Comparison of ENCODE assay signal across 16 mouse cellular contexts in genomic region chr3:58817337-58817736, GRCm38 (mm10). TPM values are rescaled to one million over a fixed set of nuclear protein-coding genes. Genes with fewer than 3 reads are reported as not detected.
DNase-seq lines count a peak whose midpoint lies in the region; ATAC-seq lines count a peak whose summit lies in the region.
"Had no signal": no experiment of that assay in that cellular context is flagged by ENCODE, and none has a peak within 500 bp of the region (broad histone marks: within the 10 kb centered on the region; RNA-seq: fewer than 3 reads in every experiment).

No protein-coding gene starts in this region.

- DNase-seq in embryonic facial prominence, embryonic 14.5 days (ENCODE audit: low spot score): peak; percentile 23
- no peak for DNase-seq in embryonic facial prominence, embryonic 10.5 days (ENCODE audit: low spot score)
- no peak for DNase-seq in limb, embryonic 10.5 days (ENCODE audit: low spot score)
- DNase-seq in gastrocnemius, postnatal 25 days: peak; percentile 12
- DNase-seq in midbrain, embryonic 14.5 days: peak; percentile 53
- DNase-seq: B cell, adult 2 months; cerebellum, adult 11-12 months; kidney, adult 11 months; right cerebral cortex, postnatal 14 days had no signal

- H3K27me3 ChIP-seq in embryonic facial prominence, embryonic 14.5 days (replicated peaks; ENCODE audit: control insufficient read depth, insufficient read depth, low read length): no peaks in the 10 kb centered on the region
- H3K27me3 ChIP-seq in embryonic facial prominence, embryonic 10.5 days (replicated peaks; ENCODE audit: low read depth, poor library complexity, severe bottlenecking): 0 out of 2 replicates have a peak, but pooled peaks cover 10% of the 10 kb centered on the region
- no peaks in the 10 kb centered on the region; the same call in 1 of the 2 replicates for H3K27me3 ChIP-seq in limb, embryonic 12.5 days
- H3K27me3 ChIP-seq in limb, embryonic 10.5 days (ENCODE audit: low read depth, poor library complexity, severe bottlenecking): no peaks in the 10 kb centered on the region
- H3K27me3 ChIP-seq in midbrain, embryonic 14.5 days (ENCODE audit: control insufficient read depth, insufficient read depth, low read length): peaks cover 22% of the 10 kb centered on the region
- no peaks in the 10 kb centered on the region for H3K27me3 ChIP-seq in liver, embryonic 12.5 days (replicated peaks)

- H3K9me3 ChIP-seq in embryonic facial prominence, embryonic 14.5 days (ENCODE audit: control insufficient read depth, low read length): no peaks in the 10 kb centered on the region
- H3K9me3 ChIP-seq in embryonic facial prominence, embryonic 10.5 days: no peaks in the 10 kb centered on the region
- no peaks in the 10 kb centered on the region for H3K9me3 ChIP-seq in limb, embryonic 12.5 days
- no peaks in the 10 kb centered on the region for H3K9me3 ChIP-seq in limb, embryonic 10.5 days (replicated peaks)
- no peaks in the 10 kb centered on the region for H3K9me3 ChIP-seq in midbrain, embryonic 14.5 days (ENCODE audit: control insufficient read depth, low read length)
- H3K9me3 ChIP-seq in liver, embryonic 12.5 days (replicated peaks): no peaks in the 10 kb centered on the region

- no peaks in the 10 kb centered on the region for H3K36me3 ChIP-seq in embryonic facial prominence, embryonic 14.5 days (ENCODE audit: control insufficient read depth, insufficient read depth, low read length)
- no peaks in the 10 kb centered on the region for H3K36me3 ChIP-seq in embryonic facial prominence, embryonic 10.5 days (replicated peaks)
- no peaks in the 10 kb centered on the region for H3K36me3 ChIP-seq in limb, embryonic 12.5 days
- no peaks in the 10 kb centered on the region for H3K36me3 ChIP-seq in limb, embryonic 10.5 days
- no peaks in the 10 kb centered on the region for H3K36me3 ChIP-seq in midbrain, embryonic 14.5 days (ENCODE audit: control insufficient read depth, insufficient read depth, low read length)
- H3K36me3 ChIP-seq in liver, embryonic 12.5 days: no peaks in the 10 kb centered on the region

- H3K4me3 ChIP-seq in embryonic facial prominence, embryonic 14.5 days (ENCODE audit: low read depth, low read length): no peak overlapping the region
- H3K4me3 ChIP-seq in embryonic facial prominence, embryonic 10.5 days: no peak overlapping the region
- H3K4me3 ChIP-seq in limb, embryonic 12.5 days (replicated peaks): no peak overlapping the region
- no peak overlapping the region for H3K4me3 ChIP-seq in limb, embryonic 10.5 days
- H3K4me3 ChIP-seq in midbrain, embryonic 14.5 days (replicated peaks; ENCODE audit: low read depth, low read length): no peak overlapping the region
- H3K4me3 ChIP-seq in liver, embryonic 12.5 days: no peak overlapping the region

- H3K27ac ChIP-seq in embryonic facial prominence, embryonic 14.5 days (replicated peaks; ENCODE audit: low read depth, low read length): no peak overlapping the region
- no peak overlapping the region for H3K27ac ChIP-seq in embryonic facial prominence, embryonic 10.5 days (replicated peaks)
- no peak overlapping the region for H3K27ac ChIP-seq in limb, embryonic 12.5 days
- H3K27ac ChIP-seq in limb, embryonic 10.5 days: no peak overlapping the region
- H3K27ac ChIP-seq in midbrain, embryonic 14.5 days (replicated peaks; ENCODE audit: low read depth, low read length): no peak overlapping the region
- H3K27ac ChIP-seq in liver, embryonic 12.5 days: no peak overlapping the region
- H3K27ac ChIP-seq: stomach, postnatal 0 days had no signal

- peaks cover 3% of the 10 kb centered on the region; the same call in 1 of the 2 replicates for H3K4me1 ChIP-seq in embryonic facial prominence, embryonic 14.5 days (ENCODE audit: control insufficient read depth, insufficient read depth, low read length)
- 0 out of 2 replicates have a peak, but pooled peaks cover 4% of the 10 kb centered on the region for H3K4me1 ChIP-seq in embryonic facial prominence, embryonic 10.5 days
- peaks cover 5% of the 10 kb centered on the region; the same call in 1 of the 2 replicates for H3K4me1 ChIP-seq in limb, embryonic 12.5 days (replicated peaks)
- 0 out of 2 replicates have a peak, but pooled peaks cover 3% of the 10 kb centered on the region for H3K4me1 ChIP-seq in limb, embryonic 10.5 days
- no peaks in the 10 kb centered on the region for H3K4me1 ChIP-seq in midbrain, embryonic 14.5 days (ENCODE audit: control insufficient read depth, insufficient read depth, low read length)
- H3K4me1 ChIP-seq in liver, embryonic 12.5 days: no peaks in the 10 kb centered on the region

- H3K4me2 ChIP-seq in embryonic facial prominence, embryonic 14.5 days (ENCODE audit: low read depth, low read length): no peak overlapping the region
- no peak overlapping the region for H3K4me2 ChIP-seq in limb, embryonic 12.5 days
- no peak overlapping the region for H3K4me2 ChIP-seq in midbrain, embryonic 14.5 days (ENCODE audit: low read length)
- H3K4me2 ChIP-seq in liver, embryonic 12.5 days: no peak overlapping the region

- ATAC-seq in embryonic facial prominence, embryonic 14.5 days (ENCODE audit: low read depth): no peak
- peak; percentile 47; the same call in 1 of the 2 replicates for ATAC-seq in limb, embryonic 12.5 days (ENCODE audit: insufficient number of reproducible peaks, insufficient read depth, low FRiP score, low TSS enrichment, low read depth)
- ATAC-seq in midbrain, embryonic 14.5 days (ENCODE audit: low FRiP score, low TSS enrichment): no peak
- no peak for ATAC-seq in liver, embryonic 12.5 days
- no peak for ATAC-seq in cerebellum, adult (ENCODE audit: insufficient number of reproducible peaks, low FRiP score, low TSS enrichment)

- H3K9ac ChIP-seq in embryonic facial prominence, embryonic 14.5 days (ENCODE audit: low read depth, low read length): no peak overlapping the region
- H3K9ac ChIP-seq in limb, embryonic 12.5 days (replicated peaks): no peak overlapping the region
- no peak overlapping the region for H3K9ac ChIP-seq in midbrain, embryonic 14.5 days (replicated peaks; ENCODE audit: low read length)
- no peak overlapping the region for H3K9ac ChIP-seq in liver, embryonic 12.5 days

- WGBS in embryonic facial prominence, embryonic 14.5 days: 34% methylated on average over 6 of the region's 6 CpGs
- 34% methylated on average over 6 of the region's 6 CpGs for WGBS in embryonic facial prominence, embryonic 10.5 days
- 48% methylated on average over 6 of the region's 6 CpGs for WGBS in limb, embryonic 12.5 days
- WGBS in limb, embryonic 10.5 days: 45% methylated on average over 6 of the region's 6 CpGs
- WGBS in midbrain, embryonic 14.5 days: 19% methylated on average over 6 of the region's 6 CpGs
- WGBS in liver, embryonic 12.5 days (ENCODE audit: insufficient replicate concordance): 51% methylated on average over 6 of the region's 6 CpGs

RNA-seq across cellular contexts. Expression of gene Mindy4b-ps, which starts 4.8 kb away (rescaled TPM):
- polyA plus RNA-seq in embryonic facial prominence, embryonic 14.5 days (2014; fragmentation: Nextera tagmentation; extraction: Ambion mirVana): 0.19 and 0.20 TPM in 2 replicates
- polyA plus RNA-seq in embryonic facial prominence, embryonic 10.5 days (2016; fragmentation: Nextera tagmentation; extraction: Ambion mirVana): not detected in 2 replicates
- polyA plus RNA-seq in limb, embryonic 12.5 days (2016; fragmentation: Nextera tagmentation; extraction: Ambion mirVana): 0.18 TPM in 1 of 2 replicates, not detected in the other
- polyA plus RNA-seq in limb, embryonic 10.5 days (2016; fragmentation: Nextera tagmentation; extraction: Ambion mirVana): not detected in 2 replicates
- not detected for total RNA-seq in gastrocnemius, postnatal 25 days (2021)
- polyA plus RNA-seq in midbrain, embryonic 14.5 days (2014; fragmentation: Nextera tagmentation; extraction: Ambion mirVana): not detected in 2 replicates
- polyA plus RNA-seq in liver, embryonic 12.5 days (2016; fragmentation: Nextera tagmentation; extraction: Ambion mirVana): not detected in 2 replicates
- polyA plus RNA-seq: embryonic facial prominence, embryonic 11.5 days; gonadal fat pad, adult 2 months; lung, embryonic 16.5 days; stomach, postnatal 0 days had no signal

Comparison
In these comparisons a context has a peak if more than half of its experiments do, and no peak if none do; other contexts are left out.
1. DNase-seq: peak in embryonic facial prominence, embryonic 14.5 days (single experiment), gastrocnemius, postnatal 25 days (single experiment) and midbrain, embryonic 14.5 days (single experiment); none in embryonic facial prominence, embryonic 10.5 days (single experiment) and limb, embryonic 10.5 days (single experiment).